Mouse (Mus musculus): ENCODE measurements around the gene Tmem184a. TPM values are rescaled to one million over a fixed set of nuclear protein-coding genes. Genes with fewer than 3 reads are reported as not detected.

Tmem184a gene
- total RNA-seq (2023), result not detected in 2 replicates

GRCm38 (mm10) chr5:139819538-139820181 is at the start of gene Tmem184a:
Gene Tmem184a, minus strand, starts transcription at chr5:139819917.

GRCm38 (mm10) chr5:139826357-139827055 is 6.8 kb upstream of the Tmem184a start, which contains the start of the genes Gm26938 and Psmg3:
Gene Gm26938, minus strand, starts transcription at chr5:139826407.
Gene Psmg3, minus strand, starts transcription at chr5:139826885.

GRCm38 (mm10) chr5:139791227-139792158 is 28.2 kb downstream of the Tmem184a start, which contains the start of gene Mafk:
Gene Mafk, plus strand, starts transcription at chr5:139791513.

GRCm38 (mm10) chr5:139775216-139775926 is 44.3 kb downstream of the Tmem184a start, which contains the start of gene Ints1:
Gene Ints1, minus strand, starts transcription at chr5:139775674.

Other genes starting within 250 kb of the Tmem184a start
- 5.6 and 5.8 TPM in 2 replicates for gene Micall2, start 83.6 kb downstream of the Tmem184a start, total RNA-seq (2023)
- 39.6 and 53.6 TPM in 2 replicates for gene Ints1, start 44.2 kb downstream of the Tmem184a start, total RNA-seq (2023)
- gene Mafk, start 28.4 kb downstream of the Tmem184a start, total RNA-seq (2023), result 182 and 184 TPM in 2 replicates
- not detected in 2 replicates for gene Gm26938, start 6.5 kb upstream of the Tmem184a start, total RNA-seq (2023)
- 9.3 and 12.1 TPM in 2 replicates for gene Psmg3, start 7.0 kb upstream of the Tmem184a start, total RNA-seq (2023)
- gene Elfn1, start 88.0 kb upstream of the Tmem184a start, total RNA-seq (2023), result not detected in 2 replicates

All from neutrophil, adult 65 days (primary cell).